Mouse (Mus musculus) right cerebral cortex, postnatal 4 days (tissue): ENCODE results near the gene Shisal2a.

ENCODE experiments used
- DNase-seq: peaks from one replicate; pipeline ENCODE4 v3.0.0-alpha.2; 2022

The Shisal2a gene

DNA sequence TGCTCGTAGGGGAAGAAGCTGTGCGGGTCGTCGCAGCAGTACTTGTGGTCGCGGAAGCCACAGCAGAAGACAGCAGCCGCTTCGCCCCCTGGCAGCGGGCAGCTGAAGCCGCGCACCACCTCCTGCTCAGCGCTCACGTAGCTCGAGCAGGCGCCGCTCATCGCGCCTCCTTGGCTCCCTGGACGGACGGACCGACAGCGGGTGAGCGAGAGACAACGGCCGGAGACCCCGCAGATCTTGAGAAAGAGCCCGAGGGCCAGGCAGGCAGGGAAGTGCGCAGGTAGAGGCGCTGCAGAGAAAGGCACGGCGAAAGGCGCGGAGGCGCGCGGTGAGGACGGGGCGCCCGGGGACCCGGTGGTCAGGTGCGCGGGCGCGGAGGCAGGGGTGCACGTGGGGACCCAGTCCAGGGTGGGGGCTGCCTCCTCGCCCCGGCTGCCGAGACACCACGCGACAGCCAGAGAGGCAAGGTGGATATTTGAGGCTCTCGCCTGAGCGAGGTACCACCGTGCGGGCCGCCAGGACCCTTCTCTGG, at the start of gene Shisal2a:
Shisal2a (minus strand) TSS at position 167 of the 532 bp plus-strand sequence.
- no peak for DNase-seq

DNA sequence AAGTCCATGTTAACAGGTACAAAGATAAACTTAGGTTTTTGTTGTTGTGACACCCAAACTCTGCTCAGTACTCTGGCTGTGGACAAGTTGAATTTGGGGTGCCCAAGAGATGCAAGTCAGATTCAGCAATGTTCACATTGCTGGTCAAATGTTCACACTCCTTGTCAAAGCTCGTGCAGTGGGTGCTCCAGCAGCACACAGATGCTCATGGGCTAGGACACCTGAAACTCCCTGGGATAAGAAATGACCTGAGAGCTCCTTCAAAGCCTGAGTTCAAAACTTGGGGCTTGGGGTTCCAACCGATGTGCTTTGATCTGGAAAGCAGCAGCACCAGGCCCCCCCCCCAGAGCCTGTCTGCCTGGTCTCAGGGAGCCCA, 48.4 kb upstream of the Shisal2a start:
- DNase-seq = no peak

- DNase-seq = peak; percentile 5
These were observed 47.8 kb upstream of the Shisal2a start for GRCm38 (mm10) chr4:108430656-108431560.

GRCm38 (mm10) chr4:108428341-108428721, 45.2 kb upstream of the Shisal2a start:
- DNase-seq = no peak

GRCm38 (mm10) chr4:108427719-108428340, 44.7 kb upstream of the Shisal2a start:
- no peak for DNase-seq

- DNase-seq = no peak
These were observed 41.4 kb upstream of the Shisal2a start for GRCm38 (mm10) chr4:108424587-108424986.

GRCm38 (mm10) chr4:108407621-108408020, 24.5 kb upstream of the Shisal2a start:
- DNase-seq = no peak

GRCm38 (mm10) chr4:108406861-108407401, 23.8 kb upstream of the Shisal2a start, which contains the start of gene Gpx7:
TSS of gene Gpx7 (minus strand) at chr4:108406961.
- DNase-seq = no peak

GRCm38 (mm10) chr4:108406138-108406860, 23.1 kb upstream of the Shisal2a start:
- DNase-seq = peak; percentile 62

DNA sequence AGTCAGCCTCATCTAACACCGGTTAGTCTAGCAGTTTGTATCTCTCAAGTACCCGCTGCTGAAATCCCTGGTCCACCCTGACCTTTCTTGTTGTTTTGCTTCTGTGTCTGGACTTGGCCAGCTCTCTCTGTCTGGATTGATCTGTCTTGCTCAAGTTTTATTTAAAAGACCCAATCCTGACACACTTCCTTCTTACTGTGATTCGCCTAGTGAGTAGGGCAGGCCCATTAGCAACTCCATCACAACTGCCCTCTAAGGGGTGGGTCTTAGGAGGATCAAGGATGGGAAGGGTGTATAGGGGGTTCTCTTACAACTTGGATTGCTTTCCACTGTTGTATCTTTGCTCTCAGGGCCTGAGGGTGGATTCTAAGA, 22.6 kb upstream of the Shisal2a start:
- DNase-seq = no peak

DNA sequence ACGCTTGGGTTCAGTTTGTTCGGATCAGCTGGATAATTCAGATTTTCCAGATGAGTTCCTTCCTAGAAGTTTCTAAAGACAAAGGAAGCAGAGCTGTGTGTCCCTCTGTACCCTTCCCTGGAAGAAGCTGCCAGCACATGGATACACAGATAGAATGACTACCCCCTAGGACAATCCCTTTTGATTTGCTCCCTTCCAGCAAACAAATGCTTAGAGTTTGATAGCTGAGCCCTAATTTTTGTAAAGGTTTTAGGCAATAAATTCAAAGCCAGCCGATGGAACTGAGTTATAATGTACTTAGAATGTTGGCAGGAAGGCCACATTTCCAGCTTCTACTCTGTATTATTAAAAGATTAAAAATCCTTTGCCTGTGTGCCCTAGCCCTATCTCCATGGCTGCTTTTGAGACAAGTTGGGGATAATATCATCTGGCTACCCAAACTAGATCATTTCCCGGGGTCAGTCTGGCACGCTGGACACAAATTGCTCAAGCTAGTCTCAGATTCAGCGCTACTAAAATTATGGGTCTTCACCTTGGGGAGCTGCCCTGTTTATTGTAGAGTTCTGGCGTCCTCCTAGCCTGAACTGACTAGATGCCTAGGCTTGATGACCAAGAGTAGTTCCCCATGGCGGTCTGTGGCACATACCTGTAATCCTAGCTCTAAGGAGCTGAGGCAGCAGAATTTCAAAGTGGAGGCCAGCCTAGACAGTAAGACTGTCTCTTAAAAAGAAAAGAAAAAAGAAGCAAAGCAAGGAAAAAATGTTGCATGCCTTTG, 20.9 kb upstream of the Shisal2a start:
- no peak for DNase-seq

GRCm38 (mm10) chr4:108400395-108400794, 17.2 kb upstream of the Shisal2a start:
- DNase-seq = no peak

- no peak for DNase-seq
These were observed 11.1 kb upstream of the Shisal2a start for GRCm38 (mm10) chr4:108394236-108394635.

- no peak for DNase-seq
These were observed 9.4 kb upstream of the Shisal2a start for GRCm38 (mm10) chr4:108392558-108392957.

GRCm38 (mm10) chr4:108391124-108391523, 8.0 kb upstream of the Shisal2a start:
- no peak for DNase-seq

DNA sequence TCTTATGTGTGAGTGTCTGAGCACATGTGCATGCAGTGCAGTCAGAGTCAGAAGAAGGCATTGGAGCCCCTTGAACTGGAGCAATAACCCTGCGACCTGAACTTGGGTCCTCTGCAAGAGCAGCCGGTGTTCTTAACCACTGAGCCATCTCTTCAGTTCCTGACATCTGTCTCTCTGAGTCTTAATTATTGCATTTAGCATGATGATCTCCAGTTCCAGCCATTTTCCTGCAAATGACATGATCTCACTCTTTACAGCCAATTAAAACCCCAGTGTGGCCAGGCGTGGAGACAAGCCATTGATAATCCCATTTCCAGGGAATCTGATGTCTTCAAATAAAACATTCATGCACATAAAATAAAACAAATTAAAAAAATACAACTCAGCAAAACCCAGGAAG, 5.6 kb upstream of the Shisal2a start:
- DNase-seq = no peak

DNA sequence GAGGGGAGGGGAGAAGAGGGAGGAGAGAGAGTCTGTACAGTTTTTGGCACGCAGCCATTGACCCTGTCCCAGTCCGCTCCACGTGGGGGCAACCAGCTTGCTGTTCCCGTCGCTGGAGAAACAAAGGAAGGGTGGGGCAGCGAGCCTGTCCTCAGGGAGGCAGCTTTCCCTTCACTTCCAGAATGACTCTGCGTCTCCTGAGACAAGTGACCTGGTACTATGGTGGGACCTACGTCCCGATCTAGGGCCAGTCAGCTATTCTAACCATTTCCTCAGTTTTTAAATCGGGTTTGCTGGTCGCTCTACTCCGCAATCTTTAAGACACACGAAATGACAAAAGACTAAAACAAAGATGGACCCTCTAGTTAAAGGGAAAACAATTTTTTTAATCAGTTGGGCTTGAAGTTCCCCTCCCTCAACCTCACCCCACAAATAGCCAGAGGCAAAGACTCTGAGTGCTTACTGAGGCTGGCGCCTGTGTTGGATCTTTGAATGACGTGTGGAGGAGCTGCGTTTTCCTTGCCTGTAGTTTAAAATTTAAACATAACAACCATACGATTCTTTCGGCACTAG, 4.6 kb upstream of the Shisal2a start:
- DNase-seq = peak; percentile 73

GRCm38 (mm10) chr4:108387106-108387505, 4.0 kb upstream of the Shisal2a start:
- DNase-seq = no peak

GRCm38 (mm10) chr4:108386087-108386486, 2.9 kb upstream of the Shisal2a start:
- DNase-seq = no peak

DNA sequence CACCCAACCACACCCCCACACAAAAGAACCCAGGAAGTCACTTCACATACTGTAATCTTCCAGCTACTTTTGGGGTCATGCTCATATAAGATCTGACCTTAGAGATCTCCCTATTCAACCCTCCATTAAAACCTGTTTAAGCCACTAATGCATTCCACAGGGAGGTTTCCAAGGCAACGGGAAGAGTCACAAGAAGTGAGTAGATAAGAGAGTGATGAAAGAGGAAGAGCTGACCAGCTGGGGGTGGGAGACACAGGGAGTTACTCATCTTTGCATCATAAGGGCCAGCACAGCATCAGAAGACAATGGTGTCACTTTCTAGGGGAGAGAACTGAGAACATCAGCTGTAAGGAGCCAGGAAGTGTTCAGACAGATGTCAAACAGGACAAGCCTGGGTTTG, 3.0 kb downstream of the Shisal2a start:
- no peak for DNase-seq

DNA sequence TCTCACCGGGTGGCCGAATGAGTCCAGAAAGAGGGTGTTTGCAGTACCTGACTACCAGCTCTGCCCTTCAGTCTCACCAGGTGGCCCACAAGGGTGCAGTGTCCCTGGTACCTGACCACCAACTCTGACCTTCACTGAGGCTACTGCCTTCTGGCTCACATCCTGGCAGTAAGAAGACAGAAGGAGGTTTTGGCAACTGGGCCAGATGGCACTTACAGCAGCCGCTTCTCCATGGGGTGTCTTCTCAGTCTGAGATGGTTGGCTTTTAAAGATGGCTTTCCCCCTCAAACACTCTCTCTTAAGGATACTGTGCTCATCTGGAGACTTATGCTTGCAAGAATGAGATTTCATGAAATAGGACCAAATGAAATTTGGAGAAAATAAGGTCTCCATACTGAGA, 3.7 kb downstream of the Shisal2a start:
- no peak for DNase-seq

DNA sequence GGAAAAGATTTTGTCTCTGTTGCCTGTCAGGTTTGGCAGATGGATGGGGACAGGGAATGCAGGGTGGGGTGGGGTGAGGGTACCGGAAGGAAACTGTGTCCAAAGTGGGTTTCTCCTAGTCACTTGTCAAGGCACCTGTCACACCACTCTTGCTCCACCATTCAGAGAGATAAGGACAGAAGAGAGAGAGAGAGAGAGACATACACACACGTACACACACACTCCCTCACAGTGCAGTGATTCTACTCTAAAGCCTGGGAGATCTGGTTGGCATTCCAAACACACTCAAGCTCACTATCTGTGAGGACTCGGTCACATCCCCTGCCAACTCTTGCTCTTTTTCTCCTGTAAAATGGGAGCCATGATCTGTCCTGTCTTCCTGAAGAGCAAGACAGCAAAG, 11.0 kb downstream of the Shisal2a start:
- DNase-seq = no peak
